Mouse (Mus musculus): Measurements from ENCODE around the gene Hmg20a.
A peak's percentile ranks its signal among the peaks of the same experiment; 100 is the strongest.
"Not testable (repeated sequence)": the region's sequence is repeated elsewhere in the genome, so short reads cannot be mapped to it uniquely, and the experiment has no call there.

Gene Hmg20a

DNA sequence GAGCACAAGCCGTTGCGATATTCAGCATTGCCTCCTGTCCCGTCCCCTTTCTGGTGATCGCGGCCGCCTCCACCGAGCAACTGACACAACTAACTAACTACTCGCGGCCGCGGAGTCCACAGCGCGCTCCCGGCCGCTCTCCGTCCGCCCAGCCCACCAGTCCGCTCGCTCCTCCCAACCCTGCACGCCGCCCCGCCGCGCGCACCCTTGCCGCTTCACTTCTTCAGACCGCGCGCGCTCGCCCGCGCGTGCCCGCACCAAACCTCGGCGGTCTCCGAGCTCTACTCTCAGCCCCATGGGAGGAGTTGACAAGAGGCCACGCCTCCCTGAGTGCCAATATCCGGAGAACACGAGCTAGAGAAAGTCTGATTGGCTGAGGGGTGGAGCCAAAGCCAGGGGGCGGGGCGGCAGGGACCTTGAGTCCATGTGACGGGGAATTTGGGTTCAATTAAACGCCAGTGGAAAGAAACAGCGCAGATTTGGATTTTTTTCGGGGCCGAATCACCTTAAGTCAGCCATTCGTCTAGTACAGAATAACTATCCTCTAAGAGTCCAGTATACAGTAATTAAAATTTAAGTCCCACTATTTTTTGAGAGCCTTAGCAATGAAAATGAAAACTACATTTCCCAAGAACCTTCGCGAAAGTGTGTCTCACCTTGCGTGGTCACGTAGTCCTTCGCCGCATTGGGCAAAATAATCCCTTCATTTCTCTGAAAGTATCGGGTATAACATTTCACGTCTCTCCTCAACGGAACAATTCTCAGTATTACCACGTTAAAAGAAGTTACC lies at the start of gene Hmg20a, which contains the start of gene Peak1:
TSS of gene Hmg20a (plus strand) at position 662 of the 790 bp plus-strand sequence.
TSS of gene Peak1 (minus strand) at position 120 of the 790 bp plus-strand sequence.
- DNase-seq (ENCODE audit: low spot score) = peak; percentile 100

DNA sequence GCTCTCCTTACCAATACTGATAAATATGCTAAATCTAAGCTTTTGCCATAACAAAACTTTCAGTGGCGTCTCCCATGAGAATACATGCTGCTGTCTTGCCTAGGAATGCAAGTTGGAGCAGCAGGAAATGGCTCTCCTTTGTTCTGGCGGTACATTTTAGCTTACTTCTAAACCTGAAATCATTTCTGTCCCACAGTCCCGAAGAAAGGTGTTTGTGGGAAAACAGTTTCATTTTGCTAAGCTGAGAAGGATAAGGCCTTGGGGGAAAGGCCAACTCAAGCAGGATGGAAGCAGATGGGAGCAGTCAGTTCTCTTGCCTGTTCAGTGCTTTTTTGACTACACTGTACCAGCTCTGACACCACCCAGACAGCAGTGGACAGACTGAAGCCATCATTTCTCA lies 49.6 kb upstream of the Hmg20a start:
- DNase-seq (ENCODE audit: low spot score) = no peak

DNA sequence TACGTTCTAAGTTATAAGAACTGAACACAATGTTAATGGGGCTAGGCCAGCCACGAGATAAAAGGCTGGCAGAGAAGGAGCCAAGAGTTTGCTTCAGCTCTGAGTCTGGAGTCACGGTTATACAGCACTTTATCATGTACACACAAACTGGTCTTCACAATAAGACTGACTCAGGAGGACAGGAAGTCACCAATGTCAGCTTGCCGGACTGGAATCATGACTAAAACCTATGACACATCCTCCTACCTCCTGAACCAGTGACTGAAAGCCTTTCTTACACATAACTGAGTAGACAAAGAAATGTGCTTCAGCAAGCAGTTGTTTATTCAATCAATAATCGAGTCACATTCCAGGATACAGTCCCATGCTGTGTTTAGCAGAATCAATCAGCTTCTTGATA lies 47.7 kb upstream of the Hmg20a start:
- DNase-seq (ENCODE audit: low spot score) = no peak

DNA sequence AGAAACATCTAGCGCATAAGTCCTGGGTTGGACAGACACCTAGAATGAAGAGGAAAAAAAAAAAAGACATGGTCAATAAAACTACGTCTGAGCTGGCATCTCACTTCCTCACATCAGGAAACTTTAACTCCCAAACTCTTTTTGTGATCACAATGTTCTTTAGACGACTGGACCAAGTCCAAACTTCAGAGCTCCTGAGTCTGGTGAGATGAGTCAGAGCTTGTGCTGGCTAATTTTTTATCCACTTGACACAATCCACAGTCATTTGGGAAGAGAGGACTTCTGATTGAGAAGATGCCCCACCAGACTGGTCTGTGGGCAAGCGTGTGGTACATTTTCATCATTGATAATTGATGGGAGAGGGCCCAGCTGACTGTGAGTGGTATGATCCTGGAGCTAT lies 44.0 kb upstream of the Hmg20a start:
- DNase-seq (ENCODE audit: low spot score) = no peak

DNA sequence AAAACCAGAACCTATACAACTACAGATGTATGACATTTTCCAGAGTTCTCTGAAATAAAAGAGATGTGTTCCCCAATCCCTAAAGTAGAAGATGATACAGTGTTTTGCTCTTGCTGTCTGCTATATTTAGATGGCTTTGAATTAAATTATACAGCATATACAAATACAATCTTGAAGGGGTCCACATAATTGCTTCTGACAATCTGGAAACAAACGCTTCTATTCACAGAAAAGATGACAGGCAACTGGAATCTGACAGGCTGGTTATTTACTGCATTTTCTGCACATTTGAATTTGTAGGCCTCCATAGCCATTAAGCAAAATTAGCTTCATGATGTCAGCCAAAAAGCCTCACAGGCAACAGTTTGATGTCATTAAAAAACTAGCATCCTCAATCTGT lies 35.6 kb upstream of the Hmg20a start:
- no peak for DNase-seq (ENCODE audit: low spot score)

DNA sequence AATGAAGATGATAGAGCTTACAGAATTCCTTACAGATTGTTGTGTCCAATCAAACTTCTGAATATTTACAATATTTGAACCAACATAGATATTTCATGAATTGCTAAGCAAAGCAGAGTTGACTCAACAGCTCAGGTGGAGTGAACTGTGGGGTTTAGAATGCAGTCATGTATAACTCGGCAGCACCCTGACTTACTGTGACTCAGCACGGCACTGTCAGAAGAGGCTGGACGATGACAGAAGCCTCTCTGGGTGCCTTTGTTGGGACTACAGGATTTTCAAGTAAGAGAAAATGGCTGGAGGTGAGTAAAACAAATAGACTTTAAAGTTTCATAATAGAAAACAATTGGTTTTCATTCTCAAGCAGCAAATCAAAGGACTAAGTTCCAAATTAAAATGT lies 25.6 kb upstream of the Hmg20a start:
- no peak for DNase-seq (ENCODE audit: low spot score)

DNA sequence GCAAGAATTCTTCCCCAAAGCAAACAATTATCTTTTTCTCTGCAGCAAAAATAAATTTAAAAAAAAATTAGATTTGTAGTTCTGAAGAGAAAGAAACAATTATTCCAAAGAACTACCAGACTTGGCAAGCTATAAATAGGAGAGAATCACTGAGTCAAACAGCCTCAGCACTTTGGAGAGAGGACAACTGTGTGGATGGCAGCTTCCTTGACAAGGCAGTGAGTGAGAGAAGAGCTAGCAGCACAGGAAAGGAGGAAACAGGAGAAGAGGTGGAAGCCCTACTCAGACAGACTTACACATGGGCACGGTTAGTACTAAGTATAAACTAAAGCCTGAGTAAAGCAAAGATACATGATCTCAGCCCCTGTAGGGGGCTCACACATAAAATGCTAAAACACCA lies 22.1 kb upstream of the Hmg20a start:
- DNase-seq (ENCODE audit: low spot score) = no peak

DNA sequence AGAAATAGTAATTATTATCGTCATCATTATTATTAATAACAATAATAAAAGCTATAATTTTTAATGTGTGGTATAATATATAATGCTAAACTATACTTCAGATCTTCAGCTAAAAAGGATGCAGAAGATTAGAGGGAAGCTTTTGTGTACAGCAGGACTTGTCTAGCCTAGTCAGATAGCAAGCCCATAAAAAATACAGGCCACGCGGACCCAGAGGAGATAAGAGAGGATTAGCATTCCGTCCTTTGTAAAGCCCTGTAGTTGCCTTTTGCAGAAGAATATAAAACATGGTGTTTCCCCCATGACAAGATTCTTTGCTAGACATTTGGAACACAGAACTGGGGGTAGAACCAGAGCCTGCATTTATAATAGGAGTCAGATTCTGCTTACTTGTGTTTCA lies 13.8 kb upstream of the Hmg20a start:
- no peak for DNase-seq (ENCODE audit: low spot score)

DNA sequence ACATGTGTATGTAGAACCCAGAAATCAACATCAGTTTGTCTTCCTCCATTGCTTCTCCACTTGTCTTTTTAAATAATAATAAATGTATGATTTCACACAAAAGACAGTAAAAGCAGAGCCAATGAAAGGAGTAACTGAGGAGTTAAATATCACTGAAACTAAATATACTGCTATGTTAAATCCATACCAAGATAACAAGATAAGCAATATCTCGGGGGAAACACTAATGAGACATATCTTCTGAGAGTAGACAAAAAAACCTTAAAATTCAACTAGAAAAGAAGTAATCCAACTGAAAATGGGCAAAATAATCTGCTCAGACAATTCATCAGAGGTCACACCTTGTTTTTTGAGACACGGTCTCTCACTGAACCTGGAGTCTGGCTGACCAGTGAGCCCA lies 8.5 kb upstream of the Hmg20a start:
- DNase-seq (ENCODE audit: low spot score) = no peak

DNA sequence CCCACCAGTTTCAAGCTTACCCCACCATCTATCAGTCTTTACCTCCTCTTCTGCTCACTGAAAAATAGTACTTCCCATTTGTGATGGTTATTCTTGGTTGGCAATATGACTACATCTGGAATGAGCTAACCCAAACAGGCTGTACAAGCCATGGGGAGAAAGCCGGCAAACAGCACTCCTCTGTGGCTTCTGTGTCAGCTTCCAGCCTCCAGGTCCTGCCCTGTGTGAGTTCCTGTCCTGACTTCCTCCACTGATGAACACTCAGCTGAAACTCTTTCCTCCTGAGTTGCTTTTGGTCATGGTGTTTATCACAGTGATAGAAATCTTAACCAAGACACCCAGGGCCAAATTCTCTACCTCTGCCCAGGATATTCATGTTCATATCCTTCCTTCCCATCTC lies 5.7 kb upstream of the Hmg20a start:
- no peak for DNase-seq (ENCODE audit: low spot score)

DNA sequence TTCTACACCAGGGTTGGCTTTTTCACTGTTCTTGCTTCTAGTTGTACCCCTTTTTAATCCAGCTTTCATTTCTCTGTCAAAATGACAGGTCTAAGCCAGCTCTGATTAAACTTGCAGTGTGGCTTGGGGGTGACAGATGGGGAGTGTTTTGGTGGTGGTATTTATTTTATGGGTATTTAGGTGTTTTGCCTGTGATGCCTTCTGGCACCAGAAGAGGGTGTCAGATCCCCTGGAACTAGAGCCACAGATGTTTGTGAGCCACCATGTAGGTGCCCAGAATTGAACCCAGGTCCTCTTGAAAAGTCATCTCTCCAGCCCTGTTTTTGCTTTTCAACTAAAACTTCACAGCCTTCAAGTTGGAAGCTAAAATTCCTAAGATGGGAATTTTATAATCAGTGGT lies 4.1 kb upstream of the Hmg20a start:
- peak; percentile 12 for DNase-seq (ENCODE audit: low spot score)

DNA sequence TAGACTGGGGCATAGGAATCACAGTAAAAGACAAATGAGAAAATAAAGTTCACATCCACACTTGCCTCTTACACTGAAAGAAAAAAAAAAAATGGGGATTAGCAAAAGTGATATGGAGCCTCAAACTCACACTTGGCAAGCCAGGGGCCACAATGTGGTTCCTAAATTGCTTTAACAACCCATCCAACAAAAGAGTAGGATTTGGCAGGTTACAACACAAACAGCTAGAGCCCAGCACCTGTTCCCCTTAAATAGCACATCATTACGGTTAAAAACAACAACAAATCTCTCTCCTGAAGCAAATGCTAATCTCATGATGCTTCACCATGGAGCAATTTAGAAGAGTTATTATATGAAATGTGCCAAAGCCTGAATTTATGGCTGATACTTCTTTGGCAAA lies 3.0 kb upstream of the Hmg20a start:
- DNase-seq (ENCODE audit: low spot score) = no peak

DNA sequence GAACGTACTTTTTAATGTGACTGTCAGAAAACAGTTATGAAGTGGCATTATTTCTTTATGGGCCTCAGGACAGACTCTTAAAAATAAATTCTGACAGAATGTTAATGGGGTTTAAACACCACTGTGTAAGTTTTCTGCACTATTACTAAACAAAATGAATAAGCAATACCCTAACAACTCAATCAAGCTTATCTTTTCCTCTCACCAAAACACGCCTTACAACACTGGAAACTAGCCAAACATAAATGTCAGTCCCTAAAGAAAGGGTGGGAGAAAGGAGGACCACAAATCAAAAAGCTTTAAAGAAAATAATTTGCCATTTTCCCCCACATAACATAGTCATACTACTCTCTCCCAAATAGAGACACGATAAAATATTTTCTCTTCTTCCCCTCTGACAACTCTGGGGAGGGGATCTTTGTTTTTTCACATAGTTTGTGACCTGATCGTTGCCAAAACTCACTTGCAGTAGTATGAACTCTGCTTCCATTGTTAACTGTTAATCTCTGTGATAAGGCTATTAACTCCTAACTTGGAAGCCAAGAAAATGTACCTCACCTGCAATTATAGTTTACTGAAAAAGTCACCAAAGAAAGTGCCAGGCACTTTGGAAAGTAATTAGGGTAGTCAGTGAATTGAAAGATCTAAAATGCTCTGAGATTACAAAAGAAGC lies 2.3 kb upstream of the Hmg20a start:
- DNase-seq (ENCODE audit: low spot score) = no peak

DNA sequence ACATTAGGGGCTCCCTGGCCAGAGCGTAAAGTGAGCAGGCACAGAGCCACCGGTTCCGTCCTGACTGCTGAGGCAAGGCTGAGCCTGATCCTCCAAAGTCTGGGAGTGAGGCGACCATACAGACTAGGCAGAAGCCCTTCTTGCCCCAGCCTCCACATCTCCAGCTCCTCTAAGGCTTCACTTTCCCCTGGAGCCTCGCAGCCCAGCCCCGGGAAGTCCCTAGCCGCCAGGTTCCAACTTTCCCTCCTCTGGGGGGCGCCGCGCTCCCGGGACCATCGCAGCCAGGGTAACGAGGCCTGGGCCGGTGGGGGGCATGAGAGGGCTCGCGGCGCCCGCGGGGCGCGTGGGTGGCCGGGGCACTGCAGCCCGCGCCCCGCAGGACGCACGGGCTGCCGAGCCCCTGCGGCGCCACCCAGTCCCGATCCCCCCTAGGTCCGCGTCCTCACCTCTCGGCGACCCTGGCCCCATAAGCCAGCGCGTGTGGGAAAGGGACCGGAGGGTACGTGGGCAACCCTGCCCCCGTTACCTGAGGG lies 928 bp upstream of the Hmg20a start:
- DNase-seq (ENCODE audit: low spot score) = peak; percentile 84

DNA sequence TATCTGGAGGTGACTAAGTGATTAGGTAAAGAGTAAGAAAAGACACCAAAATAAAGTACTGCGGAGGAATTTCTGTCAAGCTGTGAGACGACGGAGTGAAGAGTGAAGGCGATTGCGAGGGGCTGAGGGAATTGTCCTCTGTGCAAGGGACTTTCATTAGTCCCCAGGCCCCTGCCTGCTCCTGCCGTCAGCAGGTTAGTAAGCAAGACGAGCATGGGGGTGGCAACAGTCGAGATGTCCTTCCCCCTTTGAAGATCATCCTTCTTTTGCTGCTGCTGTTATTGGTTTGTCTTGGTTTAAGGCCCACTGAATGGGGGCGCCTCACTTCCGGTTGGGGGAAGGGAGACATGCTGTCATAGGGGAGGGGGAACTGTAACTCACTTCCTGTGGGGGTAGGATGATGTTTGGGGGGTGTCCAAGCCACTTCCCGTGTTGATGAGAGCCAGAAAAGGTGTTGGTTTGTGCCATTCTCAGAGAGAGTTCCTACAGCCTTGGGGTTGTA lies 380 bp downstream of the Hmg20a start:
- DNase-seq (ENCODE audit: low spot score) = peak; percentile 97

DNA sequence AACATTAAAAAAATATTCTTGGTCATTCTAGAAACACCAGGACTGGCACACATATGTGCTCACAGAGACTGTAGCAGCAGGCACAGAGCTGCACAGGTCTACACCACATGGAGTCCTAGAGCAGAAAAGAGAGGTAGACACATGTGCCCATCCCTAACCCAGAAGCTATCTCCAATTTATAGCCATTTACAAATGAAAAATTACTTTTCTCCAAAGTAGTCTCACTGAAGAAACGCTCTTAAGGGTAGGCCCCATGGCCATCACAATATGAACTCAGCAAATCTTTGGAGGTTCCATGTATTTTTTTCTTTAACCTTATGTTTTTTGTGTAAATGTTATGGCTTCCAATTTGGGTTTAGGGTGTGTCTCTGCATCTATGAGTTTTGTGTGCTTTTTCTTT lies 1.8 kb downstream of the Hmg20a start:
- no peak for DNase-seq (ENCODE audit: low spot score)

DNA sequence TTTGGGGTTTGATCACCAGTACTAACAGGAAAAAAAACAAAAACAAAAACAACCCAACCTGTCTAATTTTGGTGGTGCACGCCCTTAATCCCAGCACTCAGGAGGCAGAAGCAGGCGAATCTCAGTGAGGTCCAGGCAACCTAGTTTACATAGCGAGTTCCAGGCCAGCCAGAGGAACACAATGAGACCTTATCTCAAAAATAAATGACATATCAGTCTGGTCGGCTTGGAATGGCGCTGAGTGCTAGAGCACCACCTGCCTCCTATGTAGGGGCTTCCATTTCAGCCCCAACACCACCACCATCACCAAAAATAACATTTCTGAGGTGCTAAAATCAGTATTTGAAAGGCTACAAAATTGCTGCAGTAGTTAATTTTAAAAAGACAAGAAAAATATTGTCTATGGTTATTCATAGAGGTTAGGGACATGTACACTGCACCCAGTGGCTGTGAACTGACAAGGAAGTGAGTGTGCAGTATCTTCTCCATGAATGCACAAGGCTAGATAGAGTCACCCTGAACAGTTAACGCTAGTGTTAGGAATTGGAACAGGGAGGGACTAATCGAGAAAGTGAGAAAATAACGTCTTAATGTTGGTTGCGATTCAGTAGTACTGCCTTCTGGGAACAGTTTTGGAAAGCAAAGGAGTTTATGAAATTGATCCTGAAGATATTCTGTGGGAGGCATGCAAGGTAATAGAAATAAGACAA lies 2.6 kb downstream of the Hmg20a start:
- DNase-seq (ENCODE audit: low spot score) = no peak

DNA sequence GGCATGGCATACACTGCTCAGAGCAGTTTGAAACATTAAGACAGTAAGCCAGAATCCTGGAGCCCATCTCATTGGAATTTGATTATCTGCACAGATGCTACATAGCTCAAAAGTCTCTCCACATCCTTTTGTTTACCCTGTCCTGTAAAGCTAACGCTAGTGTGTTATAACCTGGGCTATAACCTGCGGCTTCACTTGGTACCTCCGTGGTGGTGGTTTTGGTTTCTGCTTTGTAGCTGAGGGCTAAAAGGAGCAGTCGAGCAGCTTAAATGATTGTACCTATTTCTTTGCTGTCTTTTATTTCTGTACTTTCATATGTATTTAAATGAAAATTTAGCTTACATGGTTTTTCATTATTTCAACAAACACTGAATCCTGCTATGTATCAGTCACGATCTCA lies 3.6 kb downstream of the Hmg20a start:
- peak; percentile 69 for DNase-seq (ENCODE audit: low spot score)

DNA sequence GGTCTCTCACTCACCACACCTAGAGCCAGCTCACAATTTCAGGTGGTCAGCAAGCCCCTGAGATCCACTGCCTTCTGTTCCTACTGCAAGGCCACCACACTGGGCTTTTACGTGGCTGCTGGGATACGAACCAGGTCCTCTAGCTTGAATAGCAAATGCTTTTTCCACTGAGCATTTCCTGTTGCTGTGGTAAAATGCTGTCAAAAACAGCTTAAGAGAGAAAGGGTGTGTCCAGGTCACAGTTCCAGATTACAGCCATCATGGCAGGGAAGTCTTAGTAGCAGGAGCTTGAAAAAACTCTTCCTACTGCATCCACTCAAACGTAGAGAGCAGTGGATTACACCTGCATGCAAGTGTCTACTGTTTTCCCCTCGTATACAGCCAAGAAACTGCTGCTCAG lies 6.5 kb downstream of the Hmg20a start:
- DNase-seq (ENCODE audit: low spot score) = peak; percentile 27

DNA sequence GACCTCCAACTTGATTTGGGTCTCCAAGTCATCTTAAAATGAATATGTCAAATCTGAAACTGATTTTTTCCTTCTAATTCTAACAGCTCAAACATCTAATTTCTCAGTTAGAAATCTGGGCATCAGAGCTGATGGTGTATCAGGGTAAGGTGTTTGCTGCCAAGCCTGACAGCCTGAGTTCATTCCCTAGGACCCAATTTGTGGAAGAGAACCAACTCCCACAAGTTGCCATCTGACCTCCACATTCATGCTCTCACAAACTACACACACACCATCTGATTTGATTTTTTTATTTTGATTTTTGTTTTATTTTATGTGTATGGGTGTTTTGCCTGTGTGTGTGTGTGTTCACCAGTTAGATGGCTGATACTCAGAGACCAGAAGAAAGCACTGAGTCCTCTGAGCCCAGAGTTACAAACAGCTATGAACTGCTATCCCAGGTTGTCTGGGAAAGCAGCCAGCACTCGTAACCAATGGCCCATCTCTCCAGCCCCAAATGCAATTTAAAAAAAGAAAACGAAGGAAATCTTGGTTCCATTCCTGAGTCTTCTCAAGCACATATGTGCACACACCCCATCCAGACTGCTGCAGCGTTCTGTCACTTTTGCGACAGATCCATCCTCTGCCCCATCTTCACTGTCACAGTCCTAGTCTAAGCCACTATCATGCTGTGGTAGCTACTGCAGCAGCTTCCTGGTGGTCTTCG lies 17.6 kb downstream of the Hmg20a start:
- DNase-seq (ENCODE audit: low spot score) = no peak

DNA sequence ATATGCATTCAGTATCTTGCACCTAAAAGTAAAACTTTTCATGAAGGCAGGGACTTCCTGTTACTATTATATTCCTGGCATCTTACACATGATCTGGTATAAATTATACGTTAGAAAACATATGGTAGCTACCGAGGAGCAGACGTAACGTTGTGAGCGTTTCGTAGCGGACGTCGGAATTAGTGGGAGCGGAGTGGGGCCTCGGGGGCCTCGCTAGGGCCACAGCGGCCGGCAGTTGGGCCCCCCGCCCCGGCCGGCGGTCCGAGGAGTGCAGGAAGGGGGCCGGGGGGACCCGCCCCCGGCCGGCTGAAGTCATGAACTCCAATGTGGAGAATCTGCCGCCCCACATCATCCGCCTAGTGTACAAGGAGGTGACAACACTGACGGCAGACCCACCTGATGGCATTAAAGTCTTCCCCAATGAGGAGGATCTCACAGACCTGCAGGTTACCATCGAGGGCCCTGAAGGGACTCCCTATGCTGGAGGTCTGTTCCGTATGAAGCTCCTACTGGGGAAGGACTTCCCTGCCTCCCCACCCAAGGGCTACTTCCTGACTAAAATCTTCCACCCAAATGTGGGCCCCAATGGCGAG lies 19.0 kb downstream of the Hmg20a start:
- DNase-seq (ENCODE audit: low spot score) = not testable (repeated sequence)

DNA sequence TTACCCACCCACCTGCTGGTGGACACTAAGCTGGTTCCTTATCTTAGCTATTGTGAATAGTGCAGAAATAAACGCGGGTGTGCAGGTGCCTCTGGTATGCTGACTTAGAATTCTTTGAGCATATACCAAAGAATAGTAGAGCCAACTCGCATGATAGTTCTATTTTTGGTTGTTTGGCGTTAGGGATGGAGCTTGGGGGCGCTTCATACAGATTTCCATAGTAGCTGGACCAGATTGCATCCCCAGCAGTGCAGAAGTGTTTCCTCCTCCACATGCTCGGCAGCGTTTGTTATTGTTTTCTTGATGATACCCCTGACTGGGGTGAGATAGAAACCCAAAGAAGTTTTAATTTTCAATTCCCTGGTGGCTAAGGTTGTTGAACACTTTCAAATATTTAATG lies 21.3 kb downstream of the Hmg20a start:
- DNase-seq (ENCODE audit: low spot score) = no peak
